Mouse (Mus musculus): ENCODE measurements at regions not wholly inside any gene's neighbourhood (a gene's known extent, or its start where the extent isn't known, plus 50 kb on each side); places are given as distances from the start of the nearest gene placed in this dataset.

GRCm38 (mm10) chr3:21961091-21961490 is 115.4 kb upstream of the Tbl1xr1 start:
- TF ChIP-seq POLR2AphosphoS2 (IDR thresholded peaks at IDR 0.05; ENCODE audit: low read length): no peak
- no peak for TF ChIP-seq HCFC1 (IDR thresholded peaks at IDR 0.05; ENCODE audit: low read depth, low read length)
- TF ChIP-seq TBP (IDR thresholded peaks at IDR 0.05; ENCODE audit: low read depth, low read length): no peak
- TF ChIP-seq ZC3H11A (IDR thresholded peaks at IDR 0.05; ENCODE audit: low read depth, low read length): no peak
- no peak for TF ChIP-seq POLR2A (IDR thresholded peaks at IDR 0.05; ENCODE audit: control insufficient read depth in 1 of 2, insufficient read depth in 1 of 2, low read depth in 1 of 2, low read length in 2 of 2, poor library complexity in 1 of 2)
- no peak for TF ChIP-seq CTCF (IDR thresholded peaks at IDR 0.05 in 2 of 3, conservative IDR thresholded peaks at IDR 0.05 in 1 of 3; ENCODE audit: control insufficient read depth in 1 of 3, insufficient read depth in 1 of 3, low read depth in 2 of 3, low read length in 3 of 3, poor library complexity in 1 of 3, severe bottlenecking in 1 of 3)
- TF ChIP-seq EP300 (IDR thresholded peaks at IDR 0.05; ENCODE audit: low read depth in 1 of 2, low read length in 2 of 2): no peak
- TF ChIP-seq E2F4 (IDR thresholded peaks at IDR 0.05; ENCODE audit: borderline replicate concordance, low read depth, low read length): no peak

All from MEL (cell line).